Mouse (Mus musculus) cerebellum, postnatal 36 days (tissue): ENCODE measurements at regions not wholly inside any gene's neighbourhood (a gene's known extent, or its start where the extent isn't known, plus 50 kb on each side); places are given as distances from the start of the nearest gene placed in this dataset.

Experiments
- DNase-seq, 2 experiments: peaks; one replicate each; pipeline ENCODE4 v3.0.0; 2021 to 2022; ENCODE audit warnings: mixed read lengths in 2 of 2

- DNase-seq, result no peak
Measured at GRCm38 (mm10) chr2:117987426-117988215, 124.1 kb upstream of the Thbs1 start.

GRCm38 (mm10) chr2:117988396-117989173 lies 123.1 kb upstream of the Thbs1 start:
- DNase-seq, result no peak

GRCm38 (mm10) chr2:117989215-117989614 lies 122.5 kb upstream of the Thbs1 start:
- no peak for DNase-seq

- no peak for DNase-seq
Measured at GRCm38 (mm10) chr2:117996130-117997083, 115.3 kb upstream of the Thbs1 start.

DNA sequence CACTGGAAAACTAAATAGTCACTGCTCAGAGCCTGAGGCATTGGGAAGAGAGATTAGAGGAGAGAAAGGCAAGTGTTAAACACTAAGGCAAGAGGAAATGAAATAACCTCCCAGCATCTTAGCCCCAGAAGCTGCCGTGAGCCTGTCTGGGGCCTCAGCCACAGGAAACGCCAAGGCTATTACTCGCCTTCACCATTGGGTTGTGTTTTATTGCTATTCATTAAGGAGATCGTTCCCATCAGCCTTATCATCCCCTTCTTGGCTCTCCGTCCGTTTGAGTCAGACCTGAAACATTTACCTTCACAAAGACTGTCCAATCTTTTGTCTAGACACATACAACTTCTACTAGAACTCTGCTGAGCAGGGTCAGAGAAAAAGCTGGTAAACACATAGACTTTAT lies 112.0 kb upstream of the Thbs1 start:
- DNase-seq, result no peak

- DNase-seq, result no peak
Measured at GRCm38 (mm10) chr2:118004191-118004590, 107.5 kb upstream of the Thbs1 start.

GRCm38 (mm10) chr2:118007539-118008427 lies 103.9 kb upstream of the Thbs1 start:
- DNase-seq, result no peak

- no peak for DNase-seq
Measured at GRCm38 (mm10) chr2:118011679-118012078, 100.0 kb upstream of the Thbs1 start.

DNA sequence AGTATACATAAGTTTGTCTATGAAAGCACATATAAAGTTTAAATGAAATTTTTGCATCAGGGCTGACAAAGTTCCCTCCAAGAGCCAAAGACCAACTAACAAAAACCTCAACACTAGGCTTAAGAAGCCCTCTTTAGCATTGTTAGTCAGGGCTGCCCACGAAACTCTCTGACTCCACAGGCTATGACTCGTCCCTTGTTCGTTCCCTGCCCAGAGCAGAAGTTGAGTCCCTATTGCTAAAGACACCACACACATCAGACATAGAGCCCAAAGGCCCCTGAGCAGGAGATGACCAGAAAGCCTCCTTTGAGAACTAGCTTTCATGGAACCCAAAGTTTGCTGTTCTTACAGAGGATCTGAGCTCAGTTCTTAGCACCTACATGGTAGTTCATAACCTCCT lies 99.5 kb upstream of the Thbs1 start:
- no peak for DNase-seq

DNA sequence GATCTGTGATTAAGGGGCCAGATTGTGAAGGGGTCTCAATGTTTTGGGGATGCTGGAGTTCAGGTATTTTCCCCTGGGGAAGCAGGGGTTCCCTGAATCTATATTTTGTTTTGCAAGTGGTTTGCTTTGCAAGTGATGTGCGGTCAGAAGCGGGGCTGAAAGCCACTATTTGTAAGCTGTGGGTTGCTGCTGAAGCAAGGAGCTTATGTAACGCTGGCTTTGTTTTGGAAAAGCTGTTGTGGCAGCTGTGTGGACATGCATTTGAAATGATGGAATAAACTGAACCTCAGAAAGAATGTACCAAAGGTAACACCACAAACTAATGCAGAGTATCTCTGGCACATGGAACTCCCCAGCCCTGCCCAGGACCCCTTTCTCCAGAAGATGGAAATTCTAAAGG lies 98.5 kb upstream of the Thbs1 start:
- no peak for DNase-seq

GRCm38 (mm10) chr2:118015182-118015581 lies 96.5 kb upstream of the Thbs1 start:
- no peak for DNase-seq

- DNase-seq, result no peak
Measured at GRCm38 (mm10) chr2:118025829-118026735, 85.6 kb upstream of the Thbs1 start.

DNA sequence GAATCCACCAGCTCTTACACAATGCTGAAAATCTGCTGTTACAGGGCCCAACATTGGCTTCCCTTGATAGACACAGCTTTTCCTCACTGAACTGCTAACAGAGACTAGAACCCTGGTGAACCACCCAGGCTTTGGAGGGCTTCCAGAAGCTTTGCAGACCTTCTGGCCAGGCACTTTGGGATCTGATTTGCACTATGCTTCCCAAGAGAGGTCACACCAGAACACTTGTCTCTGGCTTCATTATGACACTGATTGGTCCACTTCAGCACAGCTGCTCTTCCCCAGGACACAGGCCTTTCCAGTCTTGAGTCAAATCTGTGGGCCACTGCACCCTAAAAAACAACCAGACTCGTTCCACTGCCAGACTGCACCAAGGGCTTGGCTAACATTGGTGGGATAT lies 82.8 kb upstream of the Thbs1 start:
- DNase-seq, result no peak

DNA sequence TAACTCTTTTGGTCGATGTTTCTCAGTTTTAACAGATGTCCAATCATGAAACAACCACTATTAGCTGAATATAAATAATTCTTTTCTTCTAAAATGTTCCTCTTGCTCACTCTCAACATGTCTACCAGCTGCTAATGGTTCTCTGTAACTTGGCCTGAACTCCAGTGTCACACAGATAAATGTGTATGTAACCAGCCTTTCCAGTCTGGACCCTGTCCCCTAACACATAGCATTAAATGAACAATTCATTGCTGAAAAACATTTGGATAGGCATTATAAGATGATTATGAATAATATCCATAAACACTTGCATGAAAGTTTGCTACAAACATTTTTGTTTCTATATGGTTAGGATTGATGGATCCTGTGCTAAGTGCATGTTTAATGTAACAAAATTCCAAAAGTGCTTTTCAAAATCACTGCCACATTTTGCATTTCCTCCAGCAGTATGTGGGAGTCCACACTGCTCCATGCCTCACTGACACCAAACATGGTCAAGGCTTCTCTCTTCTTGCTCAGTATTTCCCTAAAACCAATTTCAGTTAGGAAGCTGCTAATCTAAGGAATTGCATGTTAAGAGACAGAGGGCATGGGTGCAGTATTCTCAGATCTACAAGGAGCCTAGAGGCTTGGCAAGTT lies 82.1 kb upstream of the Thbs1 start:
- no peak for DNase-seq

GRCm38 (mm10) chr2:118031662-118032061 lies 80.0 kb upstream of the Thbs1 start:
- no peak for DNase-seq

- DNase-seq, result no peak
Measured at GRCm38 (mm10) chr2:118033377-118033776, 78.3 kb upstream of the Thbs1 start.

GRCm38 (mm10) chr2:118034026-118034425 lies 77.7 kb upstream of the Thbs1 start:
- DNase-seq, result no peak

- DNase-seq, result no peak
Measured at GRCm38 (mm10) chr2:118035333-118035732, 76.3 kb upstream of the Thbs1 start.

- peak in 1 of 2 experiments; percentile 2 for DNase-seq
Measured at GRCm38 (mm10) chr2:118038859-118039818, 72.5 kb upstream of the Thbs1 start.
